Mouse (Mus musculus): ENCODE data around the gene Pmm1. TPM values are rescaled to one million over a fixed set of nuclear protein-coding genes. Genes with fewer than 3 reads are reported as not detected.

The Pmm1 gene
- polyA plus RNA-seq, 2 experiments = 17.6 to 22.6 TPM

DNA sequence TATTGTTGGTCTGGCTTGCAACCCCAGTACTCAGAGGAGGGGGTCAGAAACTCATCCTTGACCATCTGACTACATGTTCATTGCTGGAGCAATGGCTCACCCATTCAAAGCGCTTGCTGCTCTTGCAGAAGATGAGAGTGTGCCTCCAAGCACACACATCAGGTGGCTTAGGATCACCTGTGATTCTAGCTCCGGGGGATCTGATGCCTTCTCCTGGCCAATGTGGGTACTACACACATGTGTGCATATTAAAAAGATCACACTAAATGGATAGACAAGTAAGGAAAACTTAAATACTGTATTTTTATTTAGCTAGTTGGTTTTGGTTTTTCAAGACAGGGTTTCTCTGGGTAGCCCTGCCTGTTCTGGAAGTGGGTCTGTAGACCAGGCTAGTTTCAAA is 19.7 kb downstream of the Pmm1 start:
- Histone ChIP-seq H3K36me3 (replicated peaks; ENCODE audit: control insufficient read depth, insufficient read depth, low read depth) (no peaks in the 10 kb centered on the region), H3K27ac (no peak overlapping the region), H3K9ac (replicated peaks) (no peak overlapping the region), H3K4me2 (ENCODE audit: low read depth) (no peak overlapping the region), H3K9me3 (ENCODE audit: control insufficient read depth, low read length) (no peaks in the 10 kb centered on the region), H3K4me1 (replicated peaks; ENCODE audit: control insufficient read depth in 2 of 2, insufficient read depth in 2 of 2, low read length in 1 of 2) (peaks cover 0 to 10% of the 10 kb centered on the region in 2 experiments; a peak in 3 of 4 replicates), H3K4me3 (ENCODE audit: insufficient read depth in 1 of 2, low read depth in 2 of 2, low read length in 2 of 2) (no peak overlapping the region), H3K27me3 (ENCODE audit: control insufficient read depth, insufficient read depth, low read length) (peaks cover 20% of the 10 kb centered on the region)
- DNase-seq (ENCODE audit: low read depth in 3 of 3, low spot score in 3 of 3) (no peak), ATAC-seq (ENCODE audit: insufficient read depth) (no peak)
- WGBS (ENCODE audit: insufficient replicate concordance) = 77% methylated on average over 2 of the region's 2 CpGs
- TF ChIP-seq EP300 (IDR thresholded peaks at IDR 0.05; ENCODE audit: low read depth) = no peak
- TF ChIP-seq CTCF (IDR thresholded peaks at IDR 0.05; ENCODE audit: low read depth) = peak; percentile 50

DNA sequence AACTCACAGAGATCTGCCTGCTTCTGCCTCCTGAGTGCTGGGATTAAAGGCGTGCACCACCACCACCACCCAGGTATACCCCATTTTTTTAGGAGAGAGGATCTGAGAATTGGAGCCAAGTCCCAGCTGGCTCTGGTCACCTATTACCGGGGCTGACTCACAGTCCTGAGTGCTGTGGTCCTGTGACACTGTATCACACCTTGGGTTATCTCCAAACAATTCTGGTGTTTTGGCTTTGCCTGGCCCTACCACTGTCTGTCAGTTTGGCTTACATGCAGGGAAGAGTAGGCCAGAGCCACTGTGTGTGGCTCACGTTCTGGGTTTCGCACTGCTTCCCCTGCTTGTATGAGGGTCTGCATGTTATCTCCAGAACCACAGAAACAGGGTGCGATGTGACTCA is 20.5 kb downstream of the Pmm1 start:
- ATAC-seq (ENCODE audit: insufficient read depth) (no peak), DNase-seq (ENCODE audit: low read depth in 3 of 3, low spot score in 3 of 3) (no peak)
- no peak overlapping the region for H3K4me3 ChIP-seq (ENCODE audit: insufficient read depth in 1 of 2, low read depth in 2 of 2, low read length in 2 of 2)
- peaks cover 20% of the 10 kb centered on the region for H3K27me3 ChIP-seq (ENCODE audit: control insufficient read depth, insufficient read depth, low read length)
- no peaks in the 10 kb centered on the region for H3K9me3 ChIP-seq (ENCODE audit: control insufficient read depth, low read length)
- peaks cover 0 to 10% of the 10 kb centered on the region in 2 experiments; a peak in 3 of 4 replicates for H3K4me1 ChIP-seq (replicated peaks; ENCODE audit: control insufficient read depth in 2 of 2, insufficient read depth in 2 of 2, low read length in 1 of 2)
- no peak overlapping the region for H3K9ac ChIP-seq (replicated peaks)
- 72% methylated on average over 5 of the region's 5 CpGs for WGBS (ENCODE audit: insufficient replicate concordance)
- no peak overlapping the region for H3K27ac ChIP-seq
- no peak overlapping the region for H3K4me2 ChIP-seq (ENCODE audit: low read depth)
- no peaks in the 10 kb centered on the region for H3K36me3 ChIP-seq (replicated peaks; ENCODE audit: control insufficient read depth, insufficient read depth, low read depth)
- TF ChIP-seq EP300 (IDR thresholded peaks at IDR 0.05; ENCODE audit: low read depth) (no peak), CTCF (IDR thresholded peaks at IDR 0.05; ENCODE audit: low read depth) (no peak)

DNA sequence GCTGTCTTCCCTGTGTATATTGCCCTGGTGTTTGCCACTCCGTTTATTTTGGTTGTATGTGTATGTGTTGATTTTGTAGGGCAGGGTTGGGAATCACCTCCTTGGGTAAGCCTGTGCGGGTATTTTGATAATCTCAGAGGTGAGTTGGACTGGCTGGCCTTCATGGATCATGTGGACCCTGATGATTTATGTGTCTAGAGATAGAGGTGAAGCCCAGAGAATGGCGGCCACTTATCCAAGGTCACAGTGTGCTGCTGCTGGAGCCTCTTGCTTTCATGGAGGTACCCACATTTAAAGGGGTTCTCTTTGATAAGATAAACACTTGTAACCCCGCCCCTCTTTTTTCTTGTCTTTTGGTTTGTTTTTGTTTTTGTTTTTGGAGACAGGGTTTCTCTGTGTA is 21.0 kb downstream of the Pmm1 start:
- Histone ChIP-seq H3K9me3 (ENCODE audit: control insufficient read depth, low read length) (no peaks in the 10 kb centered on the region), H3K4me2 (ENCODE audit: low read depth) (no peak overlapping the region), H3K27ac (no peak overlapping the region), H3K36me3 (replicated peaks; ENCODE audit: control insufficient read depth, insufficient read depth, low read depth) (no peaks in the 10 kb centered on the region), H3K4me1 (replicated peaks; ENCODE audit: control insufficient read depth in 2 of 2, insufficient read depth in 2 of 2, low read length in 1 of 2) (peaks cover 0 to 10% of the 10 kb centered on the region in 2 experiments; a peak in 3 of 4 replicates), H3K9ac (replicated peaks) (no peak overlapping the region), H3K27me3 (ENCODE audit: control insufficient read depth, insufficient read depth, low read length) (peaks cover 20% of the 10 kb centered on the region), H3K4me3 (ENCODE audit: insufficient read depth in 1 of 2, low read depth in 2 of 2, low read length in 2 of 2) (no peak overlapping the region)
- DNase-seq (ENCODE audit: low read depth in 3 of 3, low spot score in 3 of 3) (peak in 1 of 3 experiments; percentile 16), ATAC-seq (ENCODE audit: insufficient read depth) (peak; percentile 71)
- TF ChIP-seq EP300 (IDR thresholded peaks at IDR 0.05; ENCODE audit: low read depth) = 0 out of 2 replicates have a peak, but pooled peaks have one; percentile 29
- TF ChIP-seq CTCF (IDR thresholded peaks at IDR 0.05; ENCODE audit: low read depth) = no peak
- 35% methylated on average over 4 of the region's 4 CpGs for WGBS (ENCODE audit: insufficient replicate concordance)

DNA sequence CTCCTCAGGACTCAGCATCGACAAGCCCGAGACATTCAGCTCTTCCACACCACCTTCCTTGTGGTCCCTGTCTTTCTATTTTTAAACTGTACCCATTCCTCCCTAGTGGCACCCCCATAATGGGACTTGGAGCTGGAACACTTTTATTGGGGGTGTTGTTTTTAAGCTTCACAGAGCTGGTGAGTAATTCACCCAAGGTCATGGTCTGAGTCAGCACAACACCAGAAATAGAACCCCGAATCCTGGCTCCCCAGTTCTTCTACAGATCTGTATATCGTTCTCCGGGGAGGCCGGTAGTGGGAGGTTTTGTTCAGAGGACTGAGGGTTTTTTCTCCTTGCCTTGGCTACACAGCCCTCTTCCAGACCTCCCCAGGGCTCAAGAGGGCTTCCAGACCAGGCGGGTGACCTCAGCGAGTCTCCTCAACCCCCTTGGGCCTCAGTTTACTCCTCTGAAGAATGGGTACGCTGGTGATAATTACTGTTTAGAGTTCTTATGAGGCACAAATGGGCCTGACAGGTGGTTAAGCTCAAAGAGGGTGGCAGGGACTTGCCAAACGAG is 21.5 kb downstream of the Pmm1 start:
- Histone ChIP-seq H3K9me3 (ENCODE audit: control insufficient read depth, low read length) (no peaks in the 10 kb centered on the region), H3K36me3 (replicated peaks; ENCODE audit: control insufficient read depth, insufficient read depth, low read depth) (no peaks in the 10 kb centered on the region), H3K27ac (no peak overlapping the region), H3K4me2 (ENCODE audit: low read depth) (no peak overlapping the region), H3K4me1 (replicated peaks; ENCODE audit: control insufficient read depth in 2 of 2, insufficient read depth in 2 of 2, low read length in 1 of 2) (peaks cover 0 to 10% of the 10 kb centered on the region in 2 experiments; a peak in 3 of 4 replicates), H3K4me3 (ENCODE audit: insufficient read depth in 1 of 2, low read depth in 2 of 2, low read length in 2 of 2) (no peak overlapping the region), H3K27me3 (ENCODE audit: control insufficient read depth, insufficient read depth, low read length) (peaks cover 20% of the 10 kb centered on the region), H3K9ac (replicated peaks) (no peak overlapping the region)
- 80% methylated on average over 10 of the region's 10 CpGs for WGBS (ENCODE audit: insufficient replicate concordance)
- ATAC-seq (ENCODE audit: insufficient read depth) (no peak), DNase-seq (ENCODE audit: low read depth in 3 of 3, low spot score in 3 of 3) (no peak)
- no peak for TF ChIP-seq CTCF (IDR thresholded peaks at IDR 0.05; ENCODE audit: low read depth)
- no peak for TF ChIP-seq EP300 (IDR thresholded peaks at IDR 0.05; ENCODE audit: low read depth)

DNA sequence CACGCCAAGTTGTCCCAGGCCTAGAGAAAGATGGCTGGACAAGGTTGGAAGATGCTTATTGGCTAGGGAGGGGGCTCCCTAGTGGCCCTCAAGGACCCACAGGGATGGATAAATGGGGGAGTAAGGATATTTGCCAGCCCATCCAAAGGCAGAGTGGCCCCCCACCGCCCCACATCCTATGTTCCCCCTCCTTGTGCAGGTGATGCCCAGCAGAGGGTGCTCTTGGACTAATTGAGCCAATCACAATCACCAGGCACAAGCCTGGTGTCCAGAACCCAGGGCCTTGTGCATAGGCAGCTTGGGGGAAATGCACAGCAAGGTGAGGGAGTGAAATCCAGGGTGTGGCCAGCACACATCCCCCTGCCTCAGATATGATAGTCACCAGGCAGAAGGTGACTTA is 22.5 kb downstream of the Pmm1 start:
- no peak overlapping the region for H3K4me2 ChIP-seq (ENCODE audit: low read depth)
- H3K27ac ChIP-seq = no peak overlapping the region
- DNase-seq (ENCODE audit: low read depth in 3 of 3, low spot score in 3 of 3) = no peak
- H3K27me3 ChIP-seq (ENCODE audit: control insufficient read depth, insufficient read depth, low read length) = peaks cover 20% of the 10 kb centered on the region
- TF ChIP-seq CTCF (IDR thresholded peaks at IDR 0.05; ENCODE audit: low read depth) = peak; percentile 86
- TF ChIP-seq EP300 (IDR thresholded peaks at IDR 0.05; ENCODE audit: low read depth) = no peak
- no peaks in the 10 kb centered on the region for H3K9me3 ChIP-seq (ENCODE audit: control insufficient read depth, low read length)
- peaks cover 0 to 10% of the 10 kb centered on the region in 2 experiments; a peak in 3 of 4 replicates for H3K4me1 ChIP-seq (replicated peaks; ENCODE audit: control insufficient read depth in 2 of 2, insufficient read depth in 2 of 2, low read length in 1 of 2)
- WGBS (ENCODE audit: insufficient replicate concordance) = 42% methylated on average over 2 of the region's 2 CpGs
- H3K9ac ChIP-seq (replicated peaks) = no peak overlapping the region
- no peak overlapping the region for H3K4me3 ChIP-seq (ENCODE audit: insufficient read depth in 1 of 2, low read depth in 2 of 2, low read length in 2 of 2)
- ATAC-seq (ENCODE audit: insufficient read depth) = no peak
- H3K36me3 ChIP-seq (replicated peaks; ENCODE audit: control insufficient read depth, insufficient read depth, low read depth) = no peaks in the 10 kb centered on the region
